Mouse (Mus musculus): ENCODE data around the gene Tpmt.
A peak's percentile ranks its signal among the peaks of the same experiment; 100 is the strongest.

Gene Tpmt

DNA sequence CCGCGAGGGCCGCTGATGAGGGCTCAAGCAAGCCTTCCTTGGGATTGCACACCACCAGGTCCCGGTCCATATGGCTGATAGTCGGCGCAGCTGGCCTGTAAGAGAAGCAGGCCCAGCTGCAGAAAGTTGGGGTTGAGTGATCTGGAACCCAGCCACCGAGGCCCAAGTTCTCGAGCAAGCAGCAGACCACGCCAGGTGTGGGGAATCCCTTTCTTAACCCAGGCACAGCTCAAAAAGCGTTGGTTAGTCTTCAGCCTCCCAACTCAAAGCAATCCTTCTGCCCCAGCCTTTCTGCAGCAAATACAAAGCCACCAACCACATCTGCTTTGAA, at the start of gene Tpmt:
TSS of gene Tpmt (minus strand) at position 121 of the 331 bp plus-strand sequence.
- DNase-seq (ENCODE audit: low spot score in 2 of 2): no peak

DNA sequence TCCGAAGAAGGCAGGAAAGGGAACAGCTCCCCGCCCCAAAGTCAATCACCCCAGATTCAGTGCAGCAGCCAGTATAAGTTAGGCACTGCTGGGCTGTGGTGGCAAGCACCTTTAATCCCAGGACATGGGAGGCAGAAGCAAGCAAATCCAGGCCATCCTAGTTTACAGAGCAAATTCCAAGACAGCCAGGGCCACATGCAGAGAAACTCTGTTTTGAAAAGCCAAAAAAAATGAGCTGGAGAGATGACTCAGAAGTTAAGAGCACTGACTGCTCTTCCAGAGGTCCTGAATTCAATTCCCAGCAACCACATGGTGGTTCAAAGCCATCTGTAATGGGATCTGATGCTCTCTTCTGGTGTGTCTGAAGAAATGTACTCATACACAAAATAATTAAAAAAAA, 49.3 kb upstream of the Tpmt start:
- no peak for DNase-seq (ENCODE audit: low spot score in 2 of 2)

DNA sequence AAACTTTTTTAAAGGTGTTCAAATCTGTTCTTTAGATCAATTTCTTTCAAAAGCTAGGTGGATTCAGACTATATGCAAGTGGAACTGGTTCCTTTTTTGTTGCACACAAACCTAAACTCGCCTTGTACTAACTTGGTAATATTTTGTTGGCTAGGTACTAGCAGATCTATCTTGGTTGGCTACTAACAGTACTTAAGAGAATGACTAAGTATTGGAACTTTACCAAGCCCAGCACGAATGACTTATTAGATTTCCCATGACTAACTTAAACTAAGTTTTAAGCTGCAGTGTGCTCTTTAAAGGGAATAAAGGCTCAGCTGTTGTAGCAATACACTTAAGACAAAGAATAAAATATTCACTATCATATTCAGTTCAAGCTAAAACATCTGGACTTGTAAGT, 44.7 kb upstream of the Tpmt start:
- no peak for DNase-seq (ENCODE audit: low spot score in 2 of 2)

DNA sequence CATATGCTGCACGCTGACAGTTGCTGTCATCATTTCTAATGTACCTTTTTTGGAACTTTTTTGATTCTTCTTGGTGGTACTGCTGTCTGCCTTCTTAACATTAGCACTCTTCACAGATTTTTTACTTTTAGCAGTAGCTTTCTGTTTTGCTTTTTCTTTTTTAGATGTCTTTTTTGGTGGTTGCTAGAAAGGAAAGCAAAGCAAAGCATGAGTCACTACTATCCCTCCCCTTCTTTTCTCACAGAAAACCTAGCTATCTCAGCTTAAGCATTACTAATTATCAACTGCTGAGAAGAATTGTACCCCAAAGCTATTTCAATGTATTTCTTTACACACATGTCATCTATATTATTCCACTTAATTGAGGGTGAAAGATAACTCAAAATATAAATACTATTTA, 43.9 kb upstream of the Tpmt start:
- no peak for DNase-seq (ENCODE audit: low spot score in 2 of 2)

DNA sequence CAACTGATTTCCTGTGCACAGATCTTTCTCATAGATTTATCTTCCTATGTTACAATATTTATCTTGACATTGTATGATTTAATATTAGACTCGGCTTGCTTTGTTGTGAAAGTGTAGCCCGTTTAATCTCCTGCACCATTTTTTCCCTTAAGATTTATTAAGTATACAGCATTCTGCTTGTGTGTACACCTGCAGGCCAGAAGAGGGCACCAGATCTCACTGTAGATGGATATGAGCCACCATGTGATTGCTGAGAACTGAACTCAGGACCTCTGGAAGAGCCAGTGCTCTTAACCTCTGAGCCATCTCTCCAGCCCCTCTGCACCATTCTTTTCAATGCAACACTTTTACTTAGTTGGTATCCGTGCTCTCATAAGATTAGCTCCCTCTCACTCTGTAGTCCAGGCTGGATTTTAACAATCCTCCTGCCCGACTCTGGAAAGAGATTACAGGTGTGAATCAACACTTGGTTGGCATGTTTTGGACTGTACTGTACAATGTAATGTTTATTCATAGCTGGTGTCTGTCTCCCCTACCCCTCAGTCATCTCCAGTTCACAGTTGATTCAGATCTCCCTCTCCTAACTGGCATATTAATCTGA, 36.5 kb upstream of the Tpmt start:
- no peak for DNase-seq (ENCODE audit: low spot score in 2 of 2)

DNA sequence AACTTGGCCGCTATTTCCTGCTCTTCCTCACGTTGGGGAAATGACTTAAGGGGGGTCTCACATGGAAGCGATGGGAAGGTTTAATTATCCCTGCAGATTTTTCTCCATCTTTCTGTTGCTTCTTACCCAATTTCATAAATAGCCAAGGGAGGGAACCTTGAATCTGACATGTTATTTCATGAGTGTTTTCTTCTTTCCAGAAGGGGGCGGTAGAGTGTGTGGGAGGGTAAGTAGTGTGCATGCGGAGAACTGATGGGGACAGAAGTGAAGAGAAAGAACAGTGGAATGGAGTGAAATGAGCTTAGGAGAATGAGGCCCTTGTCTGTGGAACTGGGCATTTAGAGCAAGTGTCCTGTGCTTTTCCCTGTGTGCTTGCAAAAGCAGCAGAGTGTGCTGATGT, 34.3 kb upstream of the Tpmt start:
- no peak for DNase-seq (ENCODE audit: low spot score in 2 of 2)

DNA sequence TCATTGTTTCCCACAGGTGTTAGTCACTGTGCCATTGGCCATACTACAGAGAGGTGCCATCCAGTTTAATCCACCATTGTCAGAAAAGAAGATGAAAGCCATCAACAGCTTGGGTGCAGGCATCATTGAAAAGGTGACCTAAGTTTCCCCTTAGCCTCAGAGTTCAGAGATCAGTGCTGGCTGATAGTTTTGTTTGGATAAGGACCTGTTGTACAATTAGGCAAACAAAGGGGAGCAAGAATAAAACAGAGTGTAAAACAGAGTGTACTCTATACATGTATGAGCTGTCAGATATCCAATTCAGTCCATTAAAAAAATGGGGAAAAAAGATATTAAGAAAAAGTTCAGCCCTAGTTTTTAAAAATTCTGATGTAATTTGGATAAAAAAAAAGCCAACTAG, 32.8 kb upstream of the Tpmt start:
- DNase-seq (ENCODE audit: low spot score in 2 of 2): no peak

DNA sequence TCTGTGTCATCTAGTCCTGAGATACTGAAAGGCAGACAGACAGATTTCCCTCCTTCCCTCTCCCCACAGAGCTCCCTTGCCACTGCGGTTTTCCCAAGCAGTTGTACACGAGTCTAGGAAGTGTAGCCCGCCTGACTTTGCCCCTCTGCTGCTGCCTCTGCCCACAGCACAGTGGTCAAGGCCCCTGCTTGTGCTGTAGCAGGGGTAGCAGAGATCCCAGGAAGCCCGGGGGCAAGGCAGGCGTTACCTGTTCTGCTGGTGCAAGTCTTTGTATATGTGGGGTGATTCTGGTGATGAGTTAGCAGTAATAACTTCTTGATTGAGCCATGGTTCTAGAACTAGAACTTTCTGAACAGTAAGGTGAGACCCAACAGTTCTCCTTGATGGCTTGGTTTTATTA, 31.6 kb upstream of the Tpmt start:
- DNase-seq (ENCODE audit: low spot score in 2 of 2): no peak

DNA sequence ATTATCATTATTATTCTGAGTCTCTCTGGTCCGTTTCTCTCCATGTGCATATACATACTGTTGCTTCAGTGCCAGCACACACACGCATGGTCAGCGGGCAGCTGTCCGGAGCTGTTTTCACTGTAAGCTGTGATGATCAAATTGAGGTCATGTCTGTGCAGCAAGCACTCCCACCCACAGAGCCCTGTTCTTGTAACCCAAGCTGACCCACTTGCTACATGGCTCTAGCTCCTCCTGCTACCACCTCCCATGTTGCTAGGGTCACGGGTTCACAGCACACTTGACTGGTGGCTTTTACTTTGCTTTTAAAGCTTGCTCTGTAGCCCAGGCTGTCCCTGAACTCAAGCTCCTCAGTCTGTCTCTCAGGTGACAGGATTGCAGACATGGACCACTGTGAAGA, 27.9 kb upstream of the Tpmt start:
- no peak for DNase-seq (ENCODE audit: low spot score in 2 of 2)

DNA sequence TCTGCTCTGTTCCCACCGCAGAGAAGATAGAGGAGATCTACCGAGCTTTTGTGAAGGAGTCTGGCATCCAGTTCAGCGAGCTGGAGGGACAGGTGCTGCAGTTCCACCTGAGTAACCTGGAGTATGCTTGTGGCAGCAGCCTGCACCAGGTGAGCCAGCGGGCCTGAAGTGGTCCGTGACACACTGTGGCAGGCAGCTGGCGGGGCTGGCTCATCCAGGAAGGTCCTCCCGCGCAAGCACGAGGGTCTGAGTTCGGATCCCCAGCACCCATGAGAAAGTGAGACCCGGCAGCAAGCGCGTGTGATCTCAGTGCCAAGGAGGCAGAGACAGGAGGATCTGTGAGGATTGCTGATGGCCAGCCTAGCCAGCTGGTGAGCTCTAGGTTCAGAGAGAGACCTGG, 27.3 kb upstream of the Tpmt start:
- DNase-seq (ENCODE audit: low spot score in 2 of 2): no peak

DNA sequence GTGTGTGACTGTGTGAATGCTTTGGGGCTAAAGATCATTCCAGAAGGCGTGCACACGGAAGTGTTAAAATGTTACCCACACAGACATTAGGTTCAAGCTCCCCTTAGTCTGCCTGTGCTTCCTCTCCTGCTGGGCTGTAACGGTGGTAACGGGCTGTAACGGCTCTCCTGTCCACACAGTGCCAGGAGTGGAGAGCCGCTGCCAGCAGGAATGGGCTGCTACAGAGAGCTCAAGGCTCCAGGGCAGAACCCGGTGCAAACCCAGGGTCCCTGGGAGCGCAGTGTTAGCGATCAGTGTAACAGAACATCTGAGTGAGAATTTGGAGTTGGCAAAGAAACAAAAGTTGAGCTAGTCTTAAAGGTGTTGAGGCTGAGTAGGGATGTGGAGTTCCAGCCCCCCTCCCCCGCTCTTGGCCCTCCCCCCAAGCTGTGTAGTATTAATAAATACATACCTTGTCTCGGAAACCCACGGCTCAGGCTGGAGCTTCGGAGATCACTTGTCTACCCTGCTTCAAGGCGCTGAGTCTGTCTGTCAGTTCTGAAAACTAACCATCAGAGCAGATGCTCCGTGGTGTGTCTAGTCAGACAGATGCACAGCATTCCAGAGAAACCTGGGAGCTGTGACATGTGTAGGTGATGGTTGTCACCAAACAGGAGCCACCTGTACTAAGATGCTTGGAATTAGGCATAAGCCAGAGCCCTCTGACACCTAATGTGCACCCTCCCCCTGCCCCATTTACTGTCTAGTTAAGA, 26.0 kb upstream of the Tpmt start:
- no peak for DNase-seq (ENCODE audit: low spot score in 2 of 2)

DNA sequence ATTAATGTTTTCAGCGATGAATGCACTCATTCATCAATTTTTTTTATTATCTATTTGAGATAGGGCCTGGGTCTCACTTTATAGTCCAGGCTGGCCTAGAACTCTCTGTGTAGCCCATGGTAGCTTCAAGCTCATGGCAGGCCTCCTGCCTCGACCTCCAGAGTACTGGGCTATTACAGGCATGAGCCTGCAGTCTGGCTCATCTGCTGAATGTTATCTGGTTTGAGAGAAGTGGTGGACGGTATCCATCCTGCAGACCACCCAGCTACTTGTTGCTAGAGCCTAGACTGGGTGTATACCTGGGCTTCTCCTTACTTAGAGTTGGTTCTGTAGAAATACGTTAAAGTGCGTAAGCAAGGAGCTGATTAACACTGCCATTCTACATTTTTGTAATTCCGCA, 22.5 kb upstream of the Tpmt start:
- DNase-seq (ENCODE audit: low spot score in 2 of 2): no peak

DNA sequence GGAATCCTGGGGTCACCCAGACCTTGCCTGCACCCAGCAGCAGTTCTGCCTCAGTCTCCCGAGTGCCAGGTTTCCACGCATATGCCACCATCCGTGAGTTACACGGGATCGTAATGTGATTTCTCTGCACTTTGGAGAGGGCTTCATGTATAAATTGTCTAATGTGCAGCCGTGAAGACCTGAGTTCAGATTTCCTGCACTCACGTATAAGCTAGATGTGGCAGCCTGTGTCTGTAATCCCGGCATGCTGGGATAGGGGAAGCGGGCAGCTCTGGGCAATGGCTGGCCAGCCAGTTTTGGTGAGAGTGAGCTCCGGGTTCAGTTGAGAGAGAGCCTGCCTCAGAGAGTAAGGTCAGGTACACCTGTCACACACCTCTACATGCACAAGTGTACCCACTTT, 22.0 kb upstream of the Tpmt start:
- no peak for DNase-seq (ENCODE audit: low spot score in 2 of 2)

DNA sequence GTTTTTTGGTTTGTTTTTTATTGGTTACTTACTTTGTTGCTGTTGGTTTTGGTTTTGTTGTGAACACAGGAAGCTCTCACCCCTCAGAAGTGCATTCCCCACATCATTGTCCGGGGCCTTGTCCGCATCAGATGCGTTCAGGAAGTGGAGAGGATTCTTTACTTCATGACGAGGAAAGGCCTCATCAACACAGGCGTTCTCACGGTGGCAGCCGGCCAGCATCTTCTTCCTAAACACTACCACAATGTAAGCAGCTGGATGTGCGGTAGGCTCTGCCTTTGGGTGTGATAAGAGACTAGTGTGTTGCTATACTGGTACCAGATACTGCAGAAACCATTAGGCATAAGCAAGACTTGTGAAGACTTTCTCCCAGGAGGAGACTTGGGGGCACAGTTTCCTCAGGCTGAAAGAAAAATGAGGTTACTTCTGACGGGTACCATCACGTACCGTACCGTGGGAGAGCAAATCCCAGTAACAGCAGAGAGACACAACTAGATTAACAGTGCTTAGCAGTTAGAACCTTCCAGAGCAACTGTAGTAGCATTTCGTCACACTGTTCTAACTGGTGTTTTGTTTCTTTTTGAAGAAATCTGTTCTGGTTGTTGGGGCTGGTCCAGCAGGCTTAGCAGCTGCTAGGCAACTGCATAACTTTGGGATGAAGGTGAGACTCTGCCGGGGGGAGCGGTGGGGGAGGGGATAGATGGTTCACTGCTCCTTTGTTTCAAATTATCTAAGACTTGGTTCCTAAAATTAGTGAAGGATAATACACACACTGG, 19.6 kb upstream of the Tpmt start:
- no peak for DNase-seq (ENCODE audit: low spot score in 2 of 2)

DNA sequence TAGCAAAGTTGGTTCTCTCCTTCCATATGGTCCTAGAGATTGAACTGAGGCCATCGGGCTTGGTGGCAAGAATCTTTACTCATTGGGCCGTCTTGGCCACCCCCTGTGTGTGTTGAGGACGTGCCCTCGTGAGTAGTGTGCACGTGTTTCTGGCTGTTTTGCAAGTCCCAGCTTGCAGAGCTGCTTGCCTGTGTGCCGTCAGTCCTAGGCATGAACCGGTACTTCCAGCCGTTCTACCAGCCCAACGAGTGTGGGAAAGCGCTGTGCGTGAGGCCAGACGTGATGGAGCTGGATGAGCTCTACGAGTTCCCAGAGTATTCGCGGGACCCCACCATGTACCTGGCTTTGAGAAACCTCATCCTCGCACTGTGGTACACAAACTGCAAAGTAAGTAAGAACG, 18.2 kb upstream of the Tpmt start:
- peak; percentile 38 to 72 for DNase-seq (ENCODE audit: low spot score in 2 of 2)

DNA sequence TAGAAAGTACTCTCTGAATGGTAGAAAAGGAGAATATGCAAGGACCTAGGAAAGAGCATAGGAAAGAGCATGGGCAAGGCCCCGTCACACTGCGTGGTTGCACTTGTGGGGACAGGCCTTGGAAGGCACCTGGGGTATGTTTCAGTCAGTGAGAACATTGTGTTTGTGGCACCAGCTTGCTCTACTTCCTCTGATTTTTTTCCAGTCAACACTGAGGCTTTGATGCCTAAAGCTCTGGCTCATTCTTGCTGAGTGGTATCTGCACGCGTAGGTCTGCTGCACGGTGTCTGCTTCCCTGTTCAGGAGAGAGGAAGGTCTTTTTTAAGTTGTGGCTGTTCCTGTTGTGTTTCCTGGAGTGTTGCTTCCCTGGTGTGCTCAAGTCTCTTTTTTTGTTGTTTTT, 12.2 kb upstream of the Tpmt start:
- no peak for DNase-seq (ENCODE audit: low spot score in 2 of 2)

DNA sequence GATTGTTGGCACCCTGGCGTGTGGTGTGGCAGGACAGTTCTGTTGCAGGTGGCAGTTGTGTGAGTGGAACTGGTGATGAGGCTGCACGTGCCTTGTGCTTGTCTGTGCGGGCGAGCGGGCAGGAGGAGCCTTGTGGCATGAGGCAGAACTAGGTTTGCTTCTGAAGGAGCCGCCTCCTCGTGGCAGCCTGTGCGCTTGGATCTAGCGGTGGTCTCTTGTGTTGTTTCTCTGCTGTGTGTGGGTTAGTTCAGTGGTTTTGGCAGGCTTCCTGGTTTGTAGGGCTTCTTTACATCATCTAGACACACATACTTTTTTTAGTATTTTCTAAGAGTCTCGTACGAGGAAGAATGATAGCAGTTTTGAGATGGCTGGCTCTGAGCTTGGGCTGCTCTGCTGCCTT, 11.6 kb upstream of the Tpmt start:
- DNase-seq (ENCODE audit: low spot score in 2 of 2): no peak

DNA sequence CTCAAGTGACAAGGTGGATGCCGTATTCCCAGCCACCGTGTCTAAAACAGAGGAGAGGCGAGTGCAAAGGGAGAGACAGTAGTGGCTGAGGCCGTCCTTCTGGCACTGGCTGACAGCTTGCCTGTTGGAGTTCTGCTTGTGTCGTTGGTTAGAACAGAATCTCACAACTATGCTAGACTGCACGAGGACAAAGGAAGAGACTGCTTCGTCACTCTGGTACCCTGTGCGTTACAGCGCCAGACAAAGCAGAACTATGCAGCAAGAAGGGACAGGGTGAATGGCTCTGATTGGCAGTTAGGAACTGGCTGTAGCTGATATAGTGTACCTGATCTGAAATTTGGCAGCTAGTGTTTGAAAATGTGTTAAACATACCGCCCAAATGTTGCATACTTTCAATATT, 9.4 kb upstream of the Tpmt start:
- DNase-seq (ENCODE audit: low spot score in 2 of 2): no peak

DNA sequence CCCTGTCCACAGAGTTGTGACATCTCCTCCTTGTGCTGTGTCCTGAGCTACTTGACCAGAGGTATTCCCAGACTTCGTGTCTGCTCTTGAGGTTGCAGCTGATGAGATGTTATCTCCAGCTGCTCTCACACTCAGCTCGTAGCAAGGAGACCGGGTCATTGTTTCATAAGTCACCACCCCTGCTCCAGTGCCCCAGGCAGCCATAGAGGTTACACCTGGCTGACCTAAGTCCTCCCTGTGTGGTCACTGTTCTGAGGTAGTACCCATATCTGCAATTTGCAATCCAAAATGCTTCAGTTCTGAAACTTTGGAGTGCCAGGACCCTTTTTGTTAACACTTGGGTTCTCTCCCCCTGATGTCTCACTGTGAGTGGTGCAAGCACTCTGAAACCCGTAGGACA, 5.5 kb upstream of the Tpmt start:
- DNase-seq (ENCODE audit: low spot score in 2 of 2): no peak

DNA sequence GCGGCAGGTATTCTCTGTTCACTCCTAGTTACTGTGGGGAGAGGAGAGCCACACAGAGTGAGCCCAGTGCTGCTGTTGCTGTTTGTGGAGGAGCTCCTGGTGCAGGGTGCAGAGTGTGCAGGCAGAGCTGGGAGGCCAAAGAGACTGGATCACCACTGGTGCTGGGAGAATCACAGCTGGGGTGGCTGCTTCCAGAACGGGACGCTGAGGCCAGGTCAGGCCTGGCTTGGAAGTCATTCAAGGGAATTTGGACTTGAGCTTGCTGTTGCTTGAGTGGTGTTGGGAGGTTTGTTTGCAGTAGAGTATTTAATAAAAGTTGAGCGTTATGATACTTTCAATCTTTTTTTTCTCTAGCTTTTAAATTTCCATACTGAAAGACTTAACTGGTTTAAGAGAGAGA, 3.5 kb upstream of the Tpmt start:
- DNase-seq (ENCODE audit: low spot score in 2 of 2): no peak

DNA sequence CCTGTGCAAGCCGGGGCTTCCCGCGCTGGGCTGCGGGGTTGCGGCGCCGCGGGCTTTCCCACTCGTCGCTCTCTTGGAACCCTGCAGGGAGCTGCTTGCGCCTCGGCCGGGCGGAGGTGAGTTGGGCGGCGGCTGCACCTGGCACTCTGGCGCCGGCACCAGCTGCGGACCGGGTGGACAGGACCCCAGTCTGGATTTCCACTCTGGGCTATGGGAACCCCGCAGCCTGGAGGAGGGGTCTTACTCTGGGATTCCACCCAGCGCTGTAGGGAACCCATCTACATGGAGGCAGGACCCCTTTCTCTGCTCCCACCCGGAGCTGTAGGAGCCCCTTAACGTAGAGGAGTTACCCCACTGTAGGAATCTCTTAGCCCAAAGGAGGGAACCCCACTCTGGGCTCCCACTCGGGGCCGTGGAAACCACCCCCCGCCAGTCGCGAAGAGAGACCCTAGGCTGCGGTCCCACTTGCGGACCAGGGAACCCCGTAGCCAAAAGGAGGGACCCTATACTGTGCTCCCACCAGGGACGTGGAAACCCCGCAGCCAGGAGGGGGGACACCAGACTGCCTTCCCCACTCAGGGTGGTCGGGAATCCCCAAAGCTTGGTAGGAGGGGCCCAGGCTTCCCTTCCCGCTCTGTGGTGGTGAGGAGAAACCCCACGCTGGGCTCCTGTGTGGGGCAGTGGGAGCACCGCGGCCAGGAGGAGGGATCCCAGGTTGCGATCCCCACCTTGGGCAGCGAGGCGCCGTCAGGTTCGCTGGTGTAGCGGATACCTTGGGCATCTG, 512 bp downstream of the Tpmt start:
- no peak for DNase-seq (ENCODE audit: low spot score in 2 of 2)

DNA sequence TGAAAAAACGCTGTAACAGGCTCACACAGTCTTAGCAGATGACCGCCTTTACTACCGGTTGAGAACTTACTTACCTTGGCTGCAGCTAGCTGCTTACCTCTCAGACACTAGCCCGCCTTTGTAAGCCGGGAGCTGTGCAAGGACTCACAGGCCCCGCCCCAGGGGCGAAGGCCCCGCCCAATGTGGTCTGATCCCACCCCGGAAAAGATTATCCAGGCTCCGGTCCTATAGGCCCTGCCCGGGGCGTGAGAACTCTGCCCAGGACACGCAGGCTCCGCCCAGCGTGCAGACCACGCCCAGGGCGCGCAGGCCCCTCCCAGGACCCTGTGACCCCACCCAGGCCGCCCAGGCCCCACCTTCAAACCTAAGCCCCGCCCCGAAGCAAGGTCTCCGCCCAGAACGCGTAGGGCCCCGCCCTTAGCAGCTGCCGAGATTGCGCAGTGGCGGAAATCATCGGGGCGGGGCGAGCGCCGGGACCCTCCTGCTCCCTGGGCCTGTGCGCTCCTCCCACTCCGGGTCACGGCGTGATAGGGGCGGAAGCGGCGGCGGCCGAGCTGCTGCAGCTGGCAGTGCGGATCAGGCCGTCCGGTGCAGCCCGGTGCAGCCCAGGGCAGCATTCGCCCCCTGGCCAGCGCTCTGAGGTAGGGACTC, 1.4 kb downstream of the Tpmt start, which contains the start of gene Kdm1b:
TSS of gene Kdm1b (plus strand) at position 470 of the 651 bp plus-strand sequence.
- DNase-seq (ENCODE audit: low spot score in 2 of 2): peak; percentile 98 to 99

All from urinary bladder, adult 18-20 months (tissue).